Mouse (Mus musculus) kidney, adult 2 months (tissue): Measurements from ENCODE around the gene Wdfy4. TPM values are rescaled to one million over a fixed set of nuclear protein-coding genes. Genes with fewer than 3 reads are reported as not detected.
A peak's percentile ranks its signal among the peaks of the same experiment; 100 is the strongest.

Experiments
- DNase-seq: peaks from one replicate; pipeline ENCODE4 v3.0.0; 2021
- H3K27ac ChIP-seq: fragments of 200-500 bp; 2 replicates; pipeline ENCODE4 v1.5.1; 2012; ENCODE audit warnings: low read depth, low read length, control low read depth, inconsistent platforms; ENCODE audit not compliant: insufficient read depth
- H3K27me3 ChIP-seq: fragments of 200-500 bp; replicated peaks from 2 replicates; pipeline ENCODE4 v1.6.1; 2012; ENCODE audit warnings: mild to moderate bottlenecking, moderate library complexity, low read length, inconsistent platforms; ENCODE audit not compliant: control insufficient read depth, insufficient read depth
- H3K36me3 ChIP-seq: fragments of 200-500 bp; 2 replicates; pipeline ENCODE4 v1.6.1; 2012; ENCODE audit warnings: mild to moderate bottlenecking, moderate library complexity, low read length, inconsistent platforms; ENCODE audit not compliant: control insufficient read depth, insufficient read depth
- H3K4me1 ChIP-seq: fragments of 200-500 bp; 2 replicates; pipeline ENCODE4 v1.6.1; 2011; ENCODE audit warnings: low read length; ENCODE audit not compliant: control insufficient read depth, insufficient read depth
- H3K4me3 ChIP-seq: fragments of 200-500 bp; 2 replicates; pipeline ENCODE4 v1.5.1; 2011; ENCODE audit warnings: mild to moderate bottlenecking, low read depth, low read length, control low read depth; ENCODE audit not compliant: insufficient read depth
- CTCF ChIP-seq: fragments of 200-500 bp; conservative IDR thresholded peaks from 2 replicates; pipeline ENCODE4 v1.5.1; 2011; ENCODE audit warnings: low read depth, mild to moderate bottlenecking, control low read depth, low read length, moderate library complexity, mixed read lengths; ENCODE audit not compliant: insufficient read depth, insufficient read length
- POLR2A ChIP-seq: fragments of 200-500 bp; IDR thresholded peaks from one replicate; pipeline ENCODE4 v1.6.1; 2011; ENCODE audit warnings: low read depth, low read length, control low read depth
- WGBS: fragments of 180-500 bp; shearing (Covaris S2); methylation state at CpG from one replicate; pipeline ENCODE4 v1.1.7; 2018; 5-methylcytosine and 5-hydroxymethylcytosine counted together
- polyA plus RNA-seq: library from polyadenylated mRNA; depleted of rRNA; stranded (reverse); fragments of >200 nt; gene quantifications from 2 replicates; pipeline ENCODE4 v1.2.3, GENCODE M21; 2012

The Wdfy4 gene
- polyA plus RNA-seq, 1 experiment: 4.1 TPM

DNA sequence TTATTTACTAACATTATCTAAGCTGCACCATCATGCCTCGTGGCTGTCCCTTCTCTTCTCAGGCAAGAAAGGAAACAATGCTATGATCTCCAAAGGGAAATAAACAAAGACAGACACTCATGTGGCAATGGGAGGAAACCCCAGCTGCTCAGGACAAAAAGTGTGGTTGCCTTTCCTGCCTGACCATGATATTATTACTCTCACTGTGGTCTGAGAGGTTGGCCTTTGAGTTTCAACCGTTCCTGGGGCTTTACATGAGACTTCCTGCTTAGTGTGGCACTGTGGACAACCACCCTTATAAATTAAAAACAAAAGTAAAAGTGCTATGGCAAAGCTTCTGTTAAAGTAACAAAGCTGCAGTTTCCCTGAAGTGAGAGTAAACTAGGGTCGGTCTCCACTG is 27.0 kb downstream of the Wdfy4 start:
- DNase-seq: no peak
- no peak overlapping the region for H3K27ac ChIP-seq
- no peak overlapping the region for H3K4me3 ChIP-seq
- no peaks in the 10 kb centered on the region for H3K27me3 ChIP-seq
- TF ChIP-seq CTCF (no peak), POLR2A (no peak)
- H3K36me3 ChIP-seq: no peaks in the 10 kb centered on the region
- H3K4me1 ChIP-seq: no peaks in the 10 kb centered on the region
- 60% methylated on average over 3 of the region's 3 CpGs for WGBS

DNA sequence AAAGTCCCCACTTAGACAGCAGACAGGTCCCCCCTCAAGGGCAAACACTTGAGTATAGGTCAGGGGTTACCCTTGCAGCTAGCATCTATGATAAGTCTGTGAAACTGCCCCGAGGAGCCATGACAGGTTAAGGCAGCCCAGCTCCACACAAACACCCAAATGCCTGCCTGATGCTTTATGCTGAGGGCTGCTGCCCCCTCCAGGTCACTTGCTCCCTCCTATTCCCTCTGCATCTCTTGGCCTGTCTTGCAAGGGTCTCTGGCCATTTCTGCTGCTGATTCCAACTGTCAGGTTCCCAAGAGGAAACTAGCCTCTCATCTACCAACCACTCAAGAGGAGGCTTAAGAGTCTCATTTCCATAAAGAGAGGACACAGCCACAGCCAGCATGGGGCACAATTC is 32.4 kb downstream of the Wdfy4 start:
- 58% methylated on average over 1 of the region's 1 CpGs for WGBS
- DNase-seq: peak; percentile 19
- no peak overlapping the region for H3K27ac ChIP-seq
- no peaks in the 10 kb centered on the region for H3K27me3 ChIP-seq
- no peaks in the 10 kb centered on the region for H3K36me3 ChIP-seq
- no peak overlapping the region for H3K4me3 ChIP-seq
- H3K4me1 ChIP-seq: no peaks in the 10 kb centered on the region
- TF ChIP-seq CTCF: 0 out of 2 replicates have a peak, but pooled peaks have one; percentile 16
- TF ChIP-seq POLR2A: no peak

DNA sequence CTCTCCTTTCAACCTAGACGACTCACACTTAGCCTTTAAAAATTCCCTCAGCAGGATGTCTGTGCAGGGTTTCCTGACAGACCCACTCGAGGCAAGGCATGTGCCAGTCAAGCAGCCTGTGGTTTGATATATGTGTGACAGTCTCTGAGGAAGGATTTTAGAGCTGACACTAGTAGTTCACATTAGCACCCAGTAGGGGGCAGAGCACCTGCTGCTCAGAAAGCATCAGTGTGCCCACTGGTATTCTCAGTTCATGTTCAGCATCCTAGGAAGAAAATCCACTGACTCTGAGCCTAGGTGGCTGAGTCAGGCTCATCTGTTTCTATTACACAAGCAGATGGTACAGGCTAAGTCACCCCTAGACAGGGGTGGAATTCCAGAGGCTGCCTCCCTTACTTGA is 39.0 kb downstream of the Wdfy4 start:
- TF ChIP-seq CTCF (peak; percentile 49), POLR2A (no peak)
- Histone ChIP-seq H3K27ac (no peak overlapping the region), H3K27me3 (no peaks in the 10 kb centered on the region), H3K4me1 (no peaks in the 10 kb centered on the region), H3K4me3 (no peak overlapping the region), H3K36me3 (no peaks in the 10 kb centered on the region)
- DNase-seq: no peak
- 10% methylated on average over 2 of the region's 2 CpGs for WGBS

DNA sequence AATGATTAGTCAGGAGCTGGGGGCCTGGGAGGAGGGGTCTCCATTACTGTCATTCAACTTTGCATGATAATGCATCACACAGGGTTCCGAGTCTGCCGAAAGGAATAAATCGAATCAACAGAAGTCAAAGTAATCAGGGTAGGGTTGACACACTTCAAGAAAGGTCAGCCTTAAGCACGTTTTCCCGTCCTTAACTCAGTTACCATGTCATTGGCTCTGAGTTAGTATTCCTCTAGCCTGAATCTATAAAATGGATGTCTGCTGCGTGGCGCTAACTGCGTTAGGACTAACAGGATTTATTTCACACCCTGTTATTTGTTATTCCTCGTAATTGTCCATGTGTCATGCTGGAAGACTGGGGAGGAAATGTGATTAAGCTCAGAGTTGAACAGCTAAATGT is 48.5 kb downstream of the Wdfy4 start:
- Histone ChIP-seq H3K4me1 (no peaks in the 10 kb centered on the region), H3K27me3 (no peaks in the 10 kb centered on the region), H3K4me3 (no peak overlapping the region), H3K36me3 (no peaks in the 10 kb centered on the region), H3K27ac (no peak overlapping the region)
- 71% methylated on average over 9 of the region's 9 CpGs for whole genome bisulfite sequencing
- DNase-seq: no peak
- TF ChIP-seq CTCF (no peak), POLR2A (no peak)

DNA sequence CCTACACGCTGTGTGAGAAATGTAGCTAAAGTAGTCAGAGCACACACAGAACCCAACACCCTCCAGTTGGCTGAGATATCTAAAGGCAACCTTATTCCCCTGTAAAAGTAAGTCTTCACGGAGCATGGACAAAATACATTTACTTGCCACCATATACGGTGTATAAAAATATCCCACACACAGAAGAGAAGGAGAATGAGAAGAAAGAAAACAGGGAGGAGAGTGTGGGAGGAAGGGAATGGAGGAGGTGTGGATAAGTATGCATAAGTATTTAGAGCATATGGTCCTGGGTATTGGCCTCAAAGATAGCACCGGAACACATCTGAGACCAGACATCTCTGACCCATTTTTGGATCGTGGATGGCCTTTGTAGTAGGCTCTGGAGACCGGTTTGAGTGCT is 50.1 kb downstream of the Wdfy4 start:
- H3K4me1 ChIP-seq: no peaks in the 10 kb centered on the region
- DNase-seq: no peak
- H3K27me3 ChIP-seq: no peaks in the 10 kb centered on the region
- TF ChIP-seq POLR2A (no peak), CTCF (no peak)
- no peak overlapping the region for H3K4me3 ChIP-seq
- no peak overlapping the region for H3K27ac ChIP-seq
- no peaks in the 10 kb centered on the region for H3K36me3 ChIP-seq
- 80% methylated on average over 6 of the region's 6 CpGs for WGBS

DNA sequence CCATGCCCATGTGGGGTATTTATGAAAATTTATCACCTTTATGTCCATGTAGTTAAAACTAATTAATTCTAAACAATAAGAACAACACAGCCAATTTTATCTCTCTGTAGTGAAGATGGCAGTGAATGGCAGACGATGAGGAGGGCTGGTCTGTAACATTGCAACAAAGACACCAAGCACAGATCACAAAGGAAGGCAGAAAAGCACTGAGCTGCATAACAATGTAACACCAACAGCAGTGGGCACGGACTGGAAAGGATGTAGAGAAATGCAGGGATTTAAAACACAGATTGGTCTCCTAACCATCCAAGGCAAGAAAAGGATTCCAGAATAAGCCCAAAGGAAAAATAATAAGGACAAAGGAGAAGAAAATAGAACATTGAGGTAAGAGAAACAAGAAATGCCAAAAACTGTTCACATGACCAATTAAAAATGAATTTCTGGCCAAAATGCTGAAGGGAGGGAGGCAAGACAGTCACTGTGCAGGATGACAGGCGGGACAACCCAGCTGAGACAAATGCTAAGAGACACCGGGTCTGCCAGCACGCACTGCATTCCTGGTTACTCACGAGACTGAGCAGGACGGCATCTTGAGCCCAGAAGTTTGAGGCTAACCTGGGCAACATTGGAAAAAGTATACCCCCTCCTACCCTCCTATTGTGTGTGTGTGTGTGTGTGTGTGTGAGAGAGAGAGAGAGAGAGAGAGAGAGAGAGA is 54.1 kb downstream of the Wdfy4 start:
- no peak overlapping the region for H3K27ac ChIP-seq
- no peaks in the 10 kb centered on the region for H3K27me3 ChIP-seq
- TF ChIP-seq POLR2A: no peak
- TF ChIP-seq CTCF: no peak
- H3K4me3 ChIP-seq: no peak overlapping the region
- DNase-seq: no peak
- no peaks in the 10 kb centered on the region for H3K36me3 ChIP-seq
- 79% methylated on average over 7 of the region's 7 CpGs for WGBS
- H3K4me1 ChIP-seq: no peaks in the 10 kb centered on the region

DNA sequence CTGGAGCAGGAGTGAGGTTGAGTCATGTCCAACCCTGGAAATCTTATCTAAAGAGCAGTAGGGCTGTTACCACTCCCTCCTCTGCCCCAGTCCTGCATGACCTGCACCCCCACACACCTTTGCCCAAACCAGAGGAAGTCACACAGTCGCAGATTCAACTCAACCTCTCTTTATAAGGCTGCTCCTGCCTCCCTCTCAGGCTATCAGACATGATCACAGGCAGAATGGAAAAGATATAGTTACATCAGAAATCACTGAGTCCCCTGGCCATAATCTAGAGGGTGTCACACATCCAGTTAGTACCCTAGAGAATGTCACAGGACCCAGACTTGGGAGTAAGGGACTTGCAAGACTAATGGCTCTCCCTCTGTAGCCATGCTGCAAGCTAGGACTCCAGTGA is 68.7 kb downstream of the Wdfy4 start:
- no peak for DNase-seq
- H3K36me3 ChIP-seq: no peaks in the 10 kb centered on the region
- H3K4me1 ChIP-seq: no peaks in the 10 kb centered on the region
- H3K27ac ChIP-seq: no peak overlapping the region
- WGBS: 68% methylated on average over 1 of the region's 1 CpGs
- H3K4me3 ChIP-seq: no peak overlapping the region
- H3K27me3 ChIP-seq: no peaks in the 10 kb centered on the region
- no peak for TF ChIP-seq POLR2A
- TF ChIP-seq CTCF: no peak
